ENCODE assay signal across 10 mouse cellular contexts in the genomic region with DNA sequence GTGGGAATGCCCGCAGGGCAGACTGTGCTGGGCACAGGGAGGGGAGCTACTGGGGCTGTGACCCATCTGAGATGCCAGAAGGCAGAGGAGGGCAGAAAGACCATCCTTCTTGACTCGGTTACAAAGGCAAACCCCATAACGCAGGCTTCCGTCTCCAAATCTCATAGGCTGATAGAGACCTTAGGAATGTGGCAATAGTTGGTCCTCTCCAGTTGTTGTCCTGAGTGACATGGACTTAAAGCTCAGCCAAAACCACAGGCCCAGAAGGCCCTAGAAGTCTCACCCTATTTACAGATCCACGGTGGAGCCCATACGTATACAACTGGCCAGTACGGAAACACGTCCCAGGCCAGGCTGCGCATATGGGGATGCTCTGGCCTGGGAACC. TPM values are rescaled to one million over a fixed set of nuclear protein-coding genes. Genes with fewer than 3 reads are reported as not detected.
DNase-seq lines count a peak whose midpoint lies in the region; ATAC-seq and TF ChIP-seq lines count a peak whose summit lies in the region.
"Had no signal": no experiment of that assay in that cellular context is flagged by ENCODE, and none has a peak within 500 bp of the region (broad histone marks: within the 10 kb centered on the region; RNA-seq: fewer than 3 reads in every experiment).

No protein-coding gene starts in this region.

- DNase-seq in heart, adult 9 months (ENCODE audit: low spot score in 2 of 2), result no peak
- no peak for DNase-seq in midbrain, embryonic 10.5 days (ENCODE audit: low spot score)
- no peak for DNase-seq in midbrain, postnatal 0 days (ENCODE audit: low spot score)
- no peak for DNase-seq in left cerebral cortex, adult 11 months (ENCODE audit: low spot score)
- no peak for DNase-seq in right cerebral cortex, adult 2 months (ENCODE audit: low spot score in 2 of 2)
- DNase-seq: cerebellum, adult 2 months had no signal

- H3K9me3 ChIP-seq in heart, embryonic 11.5 days (replicated peaks; ENCODE audit: control insufficient read depth, low read length), result no peaks in the 10 kb centered on the region
- H3K9me3 ChIP-seq in midbrain, embryonic 10.5 days (replicated peaks), result no peaks in the 10 kb centered on the region
- no peaks in the 10 kb centered on the region for H3K9me3 ChIP-seq in midbrain, postnatal 0 days (ENCODE audit: low read length)
- no peaks in the 10 kb centered on the region for H3K9me3 ChIP-seq in limb, embryonic 15.5 days
- no peaks in the 10 kb centered on the region for H3K9me3 ChIP-seq in stomach, embryonic 16.5 days (replicated peaks; ENCODE audit: control insufficient read depth, low read length)

- H3K36me3 ChIP-seq in heart, embryonic 11.5 days (ENCODE audit: control insufficient read depth, insufficient read depth, low read length), result no peaks in the 10 kb centered on the region
- H3K36me3 ChIP-seq in midbrain, embryonic 10.5 days, result no peaks in the 10 kb centered on the region
- no peaks in the 10 kb centered on the region for H3K36me3 ChIP-seq in midbrain, postnatal 0 days (ENCODE audit: insufficient read depth, low read length)
- H3K36me3 ChIP-seq in limb, embryonic 15.5 days, result no peaks in the 10 kb centered on the region
- H3K36me3 ChIP-seq in stomach, embryonic 16.5 days (ENCODE audit: control insufficient read depth, insufficient read depth, low read length), result no peaks in the 10 kb centered on the region

- peak overlapping the region; percentile 95; the same call in 1 of the 2 replicates for H3K4me2 ChIP-seq in heart, embryonic 11.5 days
- no peak overlapping the region for H3K4me2 ChIP-seq in midbrain, postnatal 0 days (ENCODE audit: low read depth, low read length, poor library complexity, severe bottlenecking)
- no peak overlapping the region for H3K4me2 ChIP-seq in limb, embryonic 15.5 days
- peak overlapping the region; percentile 87; the same call in 1 of the 2 replicates for H3K4me2 ChIP-seq in stomach, embryonic 16.5 days (ENCODE audit: low read depth, low read length)

- no peak for TF ChIP-seq CTCF in midbrain, postnatal 0 days (IDR thresholded peaks at IDR 0.05)

- H3K9ac ChIP-seq in heart, embryonic 11.5 days (ENCODE audit: low read depth, low read length), result no peak overlapping the region
- H3K9ac ChIP-seq in midbrain, postnatal 0 days (replicated peaks; ENCODE audit: low read length, poor library complexity, severe bottlenecking), result no peak overlapping the region
- H3K9ac ChIP-seq in limb, embryonic 15.5 days, result no peak overlapping the region
- peak overlapping the region; percentile 86 for H3K9ac ChIP-seq in stomach, embryonic 16.5 days (ENCODE audit: low read length)
- H3K9ac ChIP-seq: liver, embryonic 14.5 days had no signal

- H3K27ac ChIP-seq in heart, embryonic 11.5 days (ENCODE audit: low read depth, low read length), result no peak overlapping the region
- H3K27ac ChIP-seq in midbrain, embryonic 10.5 days (replicated peaks), result peak overlapping the region; percentile 94
- no peak overlapping the region for H3K27ac ChIP-seq in midbrain, postnatal 0 days (ENCODE audit: low read depth, low read length)
- H3K27ac ChIP-seq in limb, embryonic 15.5 days, result peak overlapping the region; percentile 82
- H3K27ac ChIP-seq in stomach, embryonic 16.5 days (ENCODE audit: low read length), result peak overlapping the region; percentile 96
- H3K27ac ChIP-seq: liver, embryonic 14.5 days had no signal

- no peak overlapping the region for H3K4me3 ChIP-seq in heart, embryonic 11.5 days (ENCODE audit: low read depth, low read length)
- H3K4me3 ChIP-seq in midbrain, embryonic 10.5 days, result peak overlapping the region; percentile 54
- H3K4me3 ChIP-seq in midbrain, postnatal 0 days (ENCODE audit: low read depth, low read length), result no peak overlapping the region
- no peak overlapping the region for H3K4me3 ChIP-seq in limb, embryonic 15.5 days
- H3K4me3 ChIP-seq in stomach, embryonic 16.5 days (replicated peaks; ENCODE audit: low read length), result no peak overlapping the region

- ATAC-seq in heart, embryonic 11.5 days (replicated peaks; ENCODE audit: insufficient number of reproducible peaks, low FRiP score, low TSS enrichment), result no peak
- no peak for ATAC-seq in midbrain, postnatal 0 days (ENCODE audit: low FRiP score)
- no peak for ATAC-seq in limb, embryonic 15.5 days (ENCODE audit: insufficient number of reproducible peaks, low FRiP score, low TSS enrichment, low read depth)
- ATAC-seq in stomach, embryonic 16.5 days (ENCODE audit: insufficient read depth, low FRiP score), result no peak

- peaks cover 26% of the 10 kb centered on the region for H3K27me3 ChIP-seq in heart, embryonic 11.5 days (ENCODE audit: control insufficient read depth, insufficient read depth, low read length)
- H3K27me3 ChIP-seq in midbrain, embryonic 10.5 days (ENCODE audit: low read depth, poor library complexity, severe bottlenecking), result peaks cover 100% of the 10 kb centered on the region
- H3K27me3 ChIP-seq in midbrain, postnatal 0 days (ENCODE audit: insufficient read depth, low read length), result peaks cover 20% of the 10 kb centered on the region
- H3K27me3 ChIP-seq in limb, embryonic 15.5 days, result 0 out of 2 replicates have a peak, but pooled peaks cover 3% of the 10 kb centered on the region
- H3K27me3 ChIP-seq in stomach, embryonic 16.5 days (ENCODE audit: control insufficient read depth, insufficient read depth, low read length), result no peaks in the 10 kb centered on the region

- WGBS in heart, embryonic 11.5 days (ENCODE audit: insufficient replicate concordance), result 70% methylated on average over 9 of the region's 9 CpGs
- 30% methylated on average over 9 of the region's 9 CpGs for WGBS in midbrain, embryonic 10.5 days
- 43% methylated on average over 9 of the region's 9 CpGs for WGBS in midbrain, postnatal 0 days
- 59% methylated on average over 9 of the region's 9 CpGs for WGBS in limb, embryonic 15.5 days
- WGBS in stomach, embryonic 16.5 days, result 60% methylated on average over 9 of the region's 9 CpGs

- H3K4me1 ChIP-seq in heart, embryonic 11.5 days (ENCODE audit: control insufficient read depth, insufficient read depth, low read length), result peaks cover 35% of the 10 kb centered on the region
- peaks cover 92% of the 10 kb centered on the region for H3K4me1 ChIP-seq in midbrain, embryonic 10.5 days
- H3K4me1 ChIP-seq in midbrain, postnatal 0 days (ENCODE audit: insufficient read depth, low read length), result peaks cover 3% of the 10 kb centered on the region; the same call in 1 of the 2 replicates
- peaks cover 87% of the 10 kb centered on the region for H3K4me1 ChIP-seq in limb, embryonic 15.5 days
- H3K4me1 ChIP-seq in stomach, embryonic 16.5 days (ENCODE audit: control insufficient read depth, insufficient read depth, low read length), result peaks cover 66% of the 10 kb centered on the region

RNA-seq across cellular contexts. Expression of gene Fgfr3, which starts 27.0 kb away (rescaled TPM):
- polyA plus RNA-seq in heart, embryonic 11.5 days (2014; fragmentation: Nextera tagmentation; extraction: Ambion mirVana), result 4.4 and 4.9 TPM in 2 replicates
- polyA plus RNA-seq in midbrain, embryonic 10.5 days (2016; fragmentation: Nextera tagmentation; extraction: Ambion mirVana), result 68.3 and 72.7 TPM in 2 replicates
- 71.3 and 81.6 TPM in 2 replicates for total RNA-seq in midbrain, postnatal 0 days (2014; rRNA removed)
- 24.5 and 28.1 TPM in 2 replicates for polyA plus RNA-seq in midbrain, postnatal 0 days (2015; fragmentation: Nextera tagmentation; extraction: Ambion mirVana)
- polyA plus RNA-seq in limb, embryonic 15.5 days (2015; fragmentation: Nextera tagmentation; extraction: Ambion mirVana), result 33.5 and 37.1 TPM in 2 replicates
- polyA plus RNA-seq in stomach, embryonic 16.5 days (2015; fragmentation: Nextera tagmentation; extraction: Ambion mirVana), result 31.0 and 40.1 TPM in 2 replicates

RNA-seq across cellular contexts. Expression of gene Tmem129, which starts 36.2 kb away (rescaled TPM):
- 41.5 and 42.3 TPM in 2 replicates for polyA plus RNA-seq in heart, embryonic 11.5 days (2014; fragmentation: Nextera tagmentation; extraction: Ambion mirVana)
- polyA plus RNA-seq in midbrain, embryonic 10.5 days (2016; fragmentation: Nextera tagmentation; extraction: Ambion mirVana), result 38.2 and 46.0 TPM in 2 replicates
- total RNA-seq in midbrain, postnatal 0 days (2014; rRNA removed), result 26.0 and 29.5 TPM in 2 replicates
- polyA plus RNA-seq in midbrain, postnatal 0 days (2015; fragmentation: Nextera tagmentation; extraction: Ambion mirVana), result 17.3 and 21.4 TPM in 2 replicates
- polyA plus RNA-seq in limb, embryonic 15.5 days (2015; fragmentation: Nextera tagmentation; extraction: Ambion mirVana), result 45.8 and 49.7 TPM in 2 replicates
- polyA plus RNA-seq in stomach, embryonic 16.5 days (2015; fragmentation: Nextera tagmentation; extraction: Ambion mirVana), result 34.0 and 40.6 TPM in 2 replicates

RNA-seq across cellular contexts. Expression of gene Tacc3, which starts 36.5 kb away (rescaled TPM):
- 171 and 186 TPM in 2 replicates for polyA plus RNA-seq in heart, embryonic 11.5 days (2014; fragmentation: Nextera tagmentation; extraction: Ambion mirVana)
- 317 and 336 TPM in 2 replicates for polyA plus RNA-seq in midbrain, embryonic 10.5 days (2016; fragmentation: Nextera tagmentation; extraction: Ambion mirVana)
- total RNA-seq in midbrain, postnatal 0 days (2014; rRNA removed), result 9.9 and 17.4 TPM in 2 replicates
- polyA plus RNA-seq in midbrain, postnatal 0 days (2015; fragmentation: Nextera tagmentation; extraction: Ambion mirVana), result 18.7 and 21.3 TPM in 2 replicates
- 150 and 151 TPM in 2 replicates for polyA plus RNA-seq in limb, embryonic 15.5 days (2015; fragmentation: Nextera tagmentation; extraction: Ambion mirVana)
- polyA plus RNA-seq in stomach, embryonic 16.5 days (2015; fragmentation: Nextera tagmentation; extraction: Ambion mirVana), result 137 and 145 TPM in 2 replicates

RNA-seq across cellular contexts. Expression of gene Slbp, which starts 42.1 kb away (rescaled TPM):
- polyA plus RNA-seq in heart, embryonic 11.5 days (2014; fragmentation: Nextera tagmentation; extraction: Ambion mirVana), result 162 and 166 TPM in 2 replicates
- 309 and 347 TPM in 2 replicates for polyA plus RNA-seq in midbrain, embryonic 10.5 days (2016; fragmentation: Nextera tagmentation; extraction: Ambion mirVana)
- 91.2 and 99.5 TPM in 2 replicates for total RNA-seq in midbrain, postnatal 0 days (2014; rRNA removed)
- 119 and 126 TPM in 2 replicates for polyA plus RNA-seq in midbrain, postnatal 0 days (2015; fragmentation: Nextera tagmentation; extraction: Ambion mirVana)
- 204 and 206 TPM in 2 replicates for polyA plus RNA-seq in limb, embryonic 15.5 days (2015; fragmentation: Nextera tagmentation; extraction: Ambion mirVana)
- 174 and 190 TPM in 2 replicates for polyA plus RNA-seq in stomach, embryonic 16.5 days (2015; fragmentation: Nextera tagmentation; extraction: Ambion mirVana)

Comparison
In these comparisons a context has a peak if more than half of its experiments do, and no peak if none do; other contexts are left out.
1. H3K27ac ChIP-seq: peak in midbrain, embryonic 10.5 days (single experiment), limb, embryonic 15.5 days (single experiment) and stomach, embryonic 16.5 days (single experiment); none in heart, embryonic 11.5 days (single experiment) and midbrain, postnatal 0 days (single experiment).
2. H3K4me2 ChIP-seq: peak in heart, embryonic 11.5 days (single experiment) and stomach, embryonic 16.5 days (single experiment); none in midbrain, postnatal 0 days (single experiment) and limb, embryonic 15.5 days (single experiment).